Mouse (Mus musculus) hematopoietic stem cell, adult 5-6 weeks (primary cell): ENCODE results near the gene Iscu. TPM values are rescaled to one million over a fixed set of nuclear protein-coding genes. Genes with fewer than 3 reads are reported as not detected.
"Not testable (repeated sequence)": the region's sequence is repeated elsewhere in the genome, so short reads cannot be mapped to it uniquely, and the experiment has no call there.

Experiments used
- ATAC-seq, 2 experiments: fragments of 125-278 bp in 1 of 2; replicated peaks in 1 of 2; 2 replicates each; pipeline ENCODE4 v1.8.0; 2016 to 2017; ENCODE audit warnings: inconsistent platforms in 2 of 2, mild to moderate bottlenecking in 2 of 2, moderate number of reproducible peaks in 2 of 2, low read depth in 1 of 2, moderate TSS enrichment in 1 of 2; ENCODE audit not compliant: low FRiP score in 2 of 2, poor library complexity in 2 of 2, severe bottlenecking in 2 of 2, insufficient read depth in 1 of 2, low TSS enrichment in 1 of 2
- total RNA-seq: library from RNA; stranded (forward); fragments of 172-1452, 232-1000 nt; gene quantifications from 2 replicates; pipeline ENCODE4 v1.2.3, GENCODE M21; 2017

Iscu gene
- total RNA-seq, 1 experiment from 2014 or later: 73.6 TPM

- peak; percentile 22 to 61; a peak in 1 of 4 replicates for ATAC-seq
Measured at GRCm38 (mm10) chr5:113800280-113800679, 27.7 kb downstream of the Iscu start, which contains the start of gene Tmem119. TSS of gene Tmem119 (minus strand) at chr5:113800516.

GRCm38 (mm10) chr5:113804395-113804966 is 31.9 kb downstream of the Iscu start:
- no peak for ATAC-seq

- ATAC-seq: peak in 1 of 2 experiments; percentile 64; a peak in 1 of 4 replicates
Measured at GRCm38 (mm10) chr5:113805301-113805700, 32.8 kb downstream of the Iscu start.

- no peak for ATAC-seq
Measured at GRCm38 (mm10) chr5:113806414-113806813, 33.9 kb downstream of the Iscu start.

- no peak for ATAC-seq
Measured at GRCm38 (mm10) chr5:113807712-113808111, 35.2 kb downstream of the Iscu start.

GRCm38 (mm10) chr5:113808177-113808576 is 35.6 kb downstream of the Iscu start:
- no peak for ATAC-seq

- ATAC-seq: no peak; a peak in 1 of 4 replicates
Measured at GRCm38 (mm10) chr5:113810111-113810510, 37.6 kb downstream of the Iscu start.

GRCm38 (mm10) chr5:113811824-113812420 is 39.4 kb downstream of the Iscu start:
- not testable (repeated sequence) for ATAC-seq

- ATAC-seq: peak in 1 of 2 experiments; percentile 39; a peak in 1 of 4 replicates
Measured at GRCm38 (mm10) chr5:113812638-113813037, 40.1 kb downstream of the Iscu start.

- no peak for ATAC-seq
Measured at GRCm38 (mm10) chr5:113813608-113814007, 41.1 kb downstream of the Iscu start.

- no peak for ATAC-seq
Measured at GRCm38 (mm10) chr5:113814111-113815040, 41.8 kb downstream of the Iscu start.

- no peak for ATAC-seq
Measured at GRCm38 (mm10) chr5:113815041-113815389, 42.5 kb downstream of the Iscu start.

- peak; percentile 60 to 65; a peak in 2 of 4 replicates for ATAC-seq
Measured at GRCm38 (mm10) chr5:113815638-113816152, 43.1 kb downstream of the Iscu start.

- ATAC-seq: no peak
Measured at GRCm38 (mm10) chr5:113818572-113818971, 46.0 kb downstream of the Iscu start.

GRCm38 (mm10) chr5:113824228-113824627 is 51.7 kb downstream of the Iscu start:
- peak; percentile 25 to 46; a peak in 2 of 4 replicates for ATAC-seq

- no peak for ATAC-seq
Measured at GRCm38 (mm10) chr5:113825558-113825957, 53.0 kb downstream of the Iscu start.

- ATAC-seq: no peak
Measured at GRCm38 (mm10) chr5:113826619-113827018, 54.1 kb downstream of the Iscu start.
